Mouse (Mus musculus) lung, postnatal 0 days (tissue): Measurements from ENCODE around the gene Trim44.

Experiments used
- CTCF ChIP-seq: IDR thresholded peaks from 2 replicates; pipeline ENCODE4 v1.5.1; 2016; ENCODE audit warnings: antibody characterized with exemption, mild to moderate bottlenecking
- EP300 ChIP-seq: IDR thresholded peaks from 2 replicates; pipeline ENCODE4 v1.6.1; 2016; ENCODE audit warnings: antibody characterized with exemption, mild to moderate bottlenecking, control low read depth

DNA sequence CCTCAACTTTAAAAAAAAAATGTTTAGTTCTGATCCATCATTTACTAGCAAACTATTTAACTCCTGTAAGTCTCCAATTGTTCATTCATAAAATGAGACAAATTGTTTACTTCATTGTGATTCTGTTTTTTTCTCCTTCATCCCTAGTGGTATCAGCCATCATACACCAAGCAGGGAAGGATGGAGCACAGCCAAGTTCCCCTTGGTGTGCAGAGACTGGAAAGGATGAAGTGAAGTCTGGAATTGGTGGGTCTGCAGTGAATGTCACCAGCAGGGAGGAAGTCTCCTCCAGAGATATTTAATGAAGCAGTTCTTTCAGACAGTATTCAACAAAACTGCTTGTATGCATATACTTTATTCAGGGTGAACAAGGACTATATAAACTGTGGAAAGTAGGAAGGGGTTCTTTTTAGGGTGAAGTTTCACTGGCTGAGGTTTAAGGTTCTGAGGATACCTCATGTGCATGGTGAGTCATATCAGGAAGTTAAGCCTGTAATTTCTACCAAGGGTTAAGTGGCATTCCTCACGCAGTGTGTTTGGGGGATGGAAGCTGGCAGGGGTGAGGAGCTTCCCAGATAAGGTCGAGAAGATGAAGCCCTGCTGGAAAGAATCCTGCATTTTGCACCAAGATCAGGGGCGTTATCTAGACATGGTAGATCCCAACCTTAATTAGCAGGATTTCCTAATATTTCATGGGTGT lies 34.1 kb downstream of the Trim44 start:
- TF ChIP-seq CTCF = no peak
- TF ChIP-seq EP300 = no peak
